ENCODE assay signal across 35 mouse cellular contexts in the genomic region with DNA sequence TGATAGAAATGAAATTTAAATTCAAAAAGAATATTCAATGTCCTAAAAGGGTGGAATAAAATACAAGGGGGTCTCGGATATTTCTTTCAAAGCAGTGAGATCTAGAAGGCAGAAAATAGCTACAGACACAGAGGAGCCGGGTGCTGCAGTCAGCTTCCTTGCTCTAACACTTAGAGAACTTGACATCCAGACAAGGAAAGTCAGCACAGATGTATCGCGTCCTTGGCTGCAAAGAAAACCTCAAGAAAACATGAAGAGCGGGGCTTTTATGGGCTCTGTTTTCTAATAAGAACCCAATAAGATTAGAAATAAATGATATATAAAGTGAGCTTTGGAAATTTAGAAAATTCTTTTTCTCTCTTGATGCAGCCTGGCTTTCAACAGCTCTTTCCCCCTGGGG.
"Had no signal": no experiment of that assay in that cellular context is flagged by ENCODE, and none has a peak within 500 bp of the region (broad histone marks: within the 10 kb centered on the region; RNA-seq: fewer than 3 reads in every experiment).

No protein-coding gene starts in this region.

- ATAC-seq: hindbrain, embryonic 16.5 days; hindbrain, postnatal 0 days; inflammation-experienced regulatory T-cells, adult 6 months; intestine, embryonic 15.5 days; intestine, embryonic 16.5 days; intestine, postnatal 0 days had no signal

- H3K4me3 ChIP-seq: heart, adult 2 months; heart, embryonic 10.5 days; heart, embryonic 12.5 days; heart, embryonic 13.5 days; heart, embryonic 15.5 days; hindbrain, embryonic 10.5 days; hindbrain, embryonic 12.5 days; hindbrain, embryonic 13.5 days; hindbrain, embryonic 15.5 days; intestine, embryonic 15.5 days; kidney, embryonic 15.5 days; layer of hippocampus, adult 2 months had no signal

- H3K9me3 ChIP-seq: heart, embryonic 10.5 days; heart, embryonic 12.5 days; heart, embryonic 13.5 days; heart, embryonic 15.5 days; hindbrain, embryonic 10.5 days; hindbrain, embryonic 12.5 days; hindbrain, embryonic 13.5 days; hindbrain, embryonic 15.5 days; intestine, embryonic 15.5 days; kidney, embryonic 15.5 days had no signal

- H3K27me3 ChIP-seq: heart, embryonic 12.5 days; heart, embryonic 13.5 days; heart, embryonic 15.5 days; hindbrain, embryonic 12.5 days; hindbrain, embryonic 13.5 days; intestine, embryonic 15.5 days; kidney, embryonic 15.5 days had no signal

- DNase-seq: heart, adult 18-20 months; heart, adult 2 months; heart, postnatal 10 days; heart, postnatal 14 days; heart, postnatal 36 days; heart, postnatal 4 days; kidney, adult 11 months; kidney, adult 18-20 months; kidney, adult 2 months; kidney, adult 9 months; kidney, postnatal 10 days; kidney, postnatal 14 days; kidney, postnatal 25 days; kidney, postnatal 36 days; kidney, postnatal 4 days; layer of hippocampus, adult 9-11 months; layer of hippocampus, postnatal 36 days had no signal

- H3K4me1 ChIP-seq: heart, embryonic 12.5 days; hindbrain, embryonic 10.5 days; intestine, embryonic 15.5 days; kidney, embryonic 15.5 days had no signal

- H3K27ac ChIP-seq: heart, adult 2 months; heart, embryonic 10.5 days; heart, embryonic 13.5 days; heart, embryonic 15.5 days; hindbrain, embryonic 10.5 days; hindbrain, embryonic 12.5 days; hindbrain, embryonic 13.5 days; hindbrain, embryonic 14.5 days; hindbrain, embryonic 15.5 days; hindbrain, postnatal 0 days; intestine, embryonic 15.5 days; kidney, embryonic 15.5 days; layer of hippocampus, adult 2 months had no signal

- H3K36me3 ChIP-seq: heart, embryonic 10.5 days; heart, embryonic 12.5 days; heart, embryonic 13.5 days; heart, embryonic 15.5 days; hindbrain, embryonic 10.5 days; hindbrain, embryonic 12.5 days; hindbrain, embryonic 13.5 days; hindbrain, embryonic 15.5 days; intestine, embryonic 15.5 days; kidney, embryonic 15.5 days had no signal

- H3K4me2 ChIP-seq: heart, embryonic 11.5 days; heart, embryonic 12.5 days; heart, embryonic 13.5 days; heart, embryonic 15.5 days; hindbrain, embryonic 12.5 days; hindbrain, embryonic 13.5 days; hindbrain, embryonic 14.5 days; hindbrain, embryonic 15.5 days; intestine, embryonic 15.5 days; kidney, embryonic 15.5 days had no signal

- H3K9ac ChIP-seq: heart, embryonic 12.5 days; heart, embryonic 13.5 days; heart, embryonic 15.5 days; hindbrain, embryonic 12.5 days; hindbrain, embryonic 13.5 days; hindbrain, embryonic 14.5 days; hindbrain, embryonic 15.5 days; intestine, embryonic 15.5 days; kidney, embryonic 15.5 days had no signal
